Mouse (Mus musculus) lung, postnatal 0 days (tissue): ENCODE measurements around the gene Diras2.

Source experiments
- CTCF ChIP-seq: IDR thresholded peaks from 2 replicates; pipeline ENCODE4 v1.5.1; 2016; ENCODE audit warnings: antibody characterized with exemption, mild to moderate bottlenecking
- EP300 ChIP-seq: IDR thresholded peaks from 2 replicates; pipeline ENCODE4 v1.6.1; 2016; ENCODE audit warnings: antibody characterized with exemption, mild to moderate bottlenecking, control low read depth

DNA sequence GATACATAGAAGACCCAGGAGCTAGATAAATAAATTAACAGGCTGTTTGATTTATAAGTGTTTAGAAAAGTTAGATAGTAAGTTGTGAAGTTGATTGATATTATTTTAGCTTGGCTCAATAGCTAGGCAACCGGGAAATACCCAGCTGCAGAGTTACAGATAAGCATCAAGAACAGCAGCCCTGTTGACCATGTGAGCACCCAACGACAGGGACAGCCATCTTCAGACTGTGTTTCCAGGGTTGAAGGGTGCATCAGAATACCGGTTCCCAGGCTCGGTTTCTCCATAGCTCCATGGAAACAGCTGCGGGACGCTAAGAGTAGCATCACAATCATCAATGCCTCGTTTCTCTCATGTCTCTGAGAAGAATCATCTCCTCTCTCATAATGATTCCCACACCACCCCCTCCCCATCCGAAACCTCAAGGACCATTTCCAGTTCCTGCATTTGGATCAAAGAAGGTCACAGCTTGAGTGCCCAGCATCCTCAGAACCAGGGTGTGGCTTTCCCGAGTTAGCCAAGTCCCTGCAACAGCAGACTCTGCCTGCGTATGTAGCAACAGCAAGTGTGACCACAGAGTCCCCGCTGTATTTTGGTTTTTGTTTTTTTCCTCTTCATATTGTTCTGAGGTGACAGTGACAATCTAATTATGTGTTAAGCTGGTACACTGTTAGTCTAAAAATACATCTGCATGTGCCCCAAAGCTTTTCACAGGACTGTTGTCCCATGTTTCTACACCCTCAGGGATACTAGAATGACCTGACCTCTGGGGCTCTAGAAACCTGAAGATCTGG lies 40.7 kb upstream of the Diras2 start:
- TF ChIP-seq CTCF, result no peak
- no peak for TF ChIP-seq EP300
